Mouse (Mus musculus) stomach, embryonic 15.5 days (tissue): Measurements from ENCODE around the gene Gm10318. TPM values are rescaled to one million over a fixed set of nuclear protein-coding genes. Genes with fewer than 3 reads are reported as not detected.

Experiments
- ATAC-seq: fragments of 200-750 bp; cut with Nextera tagmentation; 2 replicates; pipeline ENCODE4 v1.8.0; 2017; ENCODE audit warnings: low read depth, moderate number of reproducible peaks, moderate TSS enrichment; ENCODE audit not compliant: insufficient read depth, low FRiP score
- H3K27ac ChIP-seq: fragments of 300-500 bp; sonication (generic); 2 replicates; pipeline ENCODE4 v1.5.1; 2015; ENCODE audit warnings: mild to moderate bottlenecking, inconsistent platforms
- H3K27me3 ChIP-seq: fragments of 300-500 bp; sonication (generic); replicated peaks from 2 replicates; pipeline ENCODE4 v1.6.1; 2015; ENCODE audit warnings: inconsistent platforms
- H3K36me3 ChIP-seq: fragments of 300-500 bp; sonication (generic); 2 replicates; pipeline ENCODE4 v1.6.1; 2015; ENCODE audit warnings: inconsistent platforms
- H3K4me1 ChIP-seq: fragments of 300-500 bp; sonication (generic); 2 replicates; pipeline ENCODE4 v1.6.1; 2015; ENCODE audit warnings: inconsistent platforms
- H3K4me2 ChIP-seq: fragments of 300-500 bp; sonication (generic); 2 replicates; pipeline ENCODE4 v1.6.1; 2015; ENCODE audit warnings: mild to moderate bottlenecking, inconsistent platforms
- H3K4me3 ChIP-seq: fragments of 300-500 bp; sonication (generic); replicated peaks from 2 replicates; pipeline ENCODE4 v1.5.1; 2015; ENCODE audit warnings: inconsistent platforms
- H3K9ac ChIP-seq: fragments of 300-500 bp; sonication (generic); 2 replicates; pipeline ENCODE4 v1.6.1; 2015; ENCODE audit warnings: inconsistent platforms
- H3K9me3 ChIP-seq: fragments of 300-500 bp; sonication (generic); 2 replicates; pipeline ENCODE4 v1.6.1; 2016; ENCODE audit warnings: inconsistent platforms
- WGBS: fragments of 180-500 bp; shearing (Covaris S2); methylation state at CpG from one replicate; pipeline ENCODE4 v1.1.7; 2015; 5-methylcytosine and 5-hydroxymethylcytosine counted together
- polyA plus RNA-seq: library from polyadenylated mRNA; unstranded; fragments of >200 nt; fragmentation: Nextera tagmentation; extraction: Ambion mirVana; gene quantifications from 2 replicates; pipeline ENCODE4 v1.2.1, GENCODE M21; 2015

Gm10318 gene
- polyA plus RNA-seq, 1 experiment from 2014 or later, result not detected

GRCm38 (mm10) chr10:77900903-77901818 lies 48.5 kb downstream of the Gm10318 start:
- H3K27me3 ChIP-seq, result no peaks in the 10 kb centered on the region
- WGBS, result 87% methylated on average over 27 of the region's 27 CpGs
- H3K4me1 ChIP-seq, result no peaks in the 10 kb centered on the region; the same call in 1 of the 2 replicates
- no peaks in the 10 kb centered on the region for H3K36me3 ChIP-seq
- H3K9ac ChIP-seq, result no peak overlapping the region
- no peaks in the 10 kb centered on the region for H3K9me3 ChIP-seq
- peak overlapping the region; percentile 81 for H3K4me2 ChIP-seq
- no peak overlapping the region for H3K27ac ChIP-seq
- peak overlapping the region; percentile 64 for H3K4me3 ChIP-seq
- no peak for ATAC-seq

- peak; percentile 21; the same call in 1 of the 2 replicates for ATAC-seq
- 4% methylated on average over 14 of the region's 14 CpGs for WGBS
These were observed 49.2 kb downstream of the Gm10318 start for GRCm38 (mm10) chr10:77901871-77902210.

DNA sequence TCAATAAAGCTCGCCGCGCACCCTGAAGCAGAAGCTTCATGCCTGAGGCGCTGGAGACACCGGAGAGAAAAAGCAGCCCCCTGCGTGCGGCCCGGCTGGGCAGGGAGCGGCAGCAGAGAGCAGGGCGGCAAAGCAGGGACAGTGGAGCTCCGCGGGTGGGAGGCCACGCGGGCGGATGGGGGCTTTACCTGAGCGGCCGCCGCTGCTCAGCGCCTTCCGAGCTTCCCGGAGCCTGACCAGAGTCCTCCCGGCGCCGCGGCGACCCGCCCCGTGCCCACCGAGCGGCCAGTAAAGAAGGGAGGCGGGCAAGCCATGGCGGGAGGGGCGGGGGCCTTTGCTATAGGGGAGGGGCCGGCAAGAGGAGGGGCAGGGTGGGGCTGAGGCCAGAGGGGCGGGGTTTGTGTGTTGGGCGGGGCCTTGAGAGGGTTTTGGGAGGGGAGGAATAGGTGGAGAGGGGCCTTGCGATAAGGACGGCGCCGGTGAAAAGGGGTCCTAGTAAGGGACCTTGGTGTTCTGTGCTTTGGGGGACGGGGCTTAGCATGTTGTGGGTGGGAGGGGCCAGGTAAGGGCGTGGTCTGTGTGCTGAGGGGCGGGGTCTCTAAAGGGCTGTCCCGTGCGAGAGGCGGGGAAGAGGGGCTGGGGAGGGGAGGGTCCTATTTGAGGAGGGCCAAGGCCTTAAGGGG lies 49.7 kb downstream of the Gm10318 start, which contains the start of gene Lrrc3:
TSS of gene Lrrc3 (minus strand) at position 326 of the 683 bp plus-strand sequence.
- no peaks in the 10 kb centered on the region; the same call in 1 of the 2 replicates for H3K4me1 ChIP-seq
- peak within 1 kb of the TSS; percentile 38; the same call in 1 of the 2 replicates for H3K9ac ChIP-seq
- H3K4me2 ChIP-seq, result peak within 1 kb of the TSS; percentile 81
- under 1% methylated on average over 43 of the region's 46 CpGs for WGBS
- H3K27me3 ChIP-seq, result no peaks in the 10 kb centered on the region
- ATAC-seq, result peak; percentile 66
- H3K4me3 ChIP-seq, result peak within 1 kb of the TSS; percentile 64
- H3K36me3 ChIP-seq, result no peaks in the 10 kb centered on the region
- H3K27ac ChIP-seq, result no peak within 1 kb of the TSS
- H3K9me3 ChIP-seq, result no peaks in the 10 kb centered on the region

More at GRCm38 (mm10) chr10:77901871-77902210, 49.2 kb downstream of the Gm10318 start:
- H3K4me3 ChIP-seq, result peak overlapping the region; percentile 64
- no peaks in the 10 kb centered on the region for H3K9me3 ChIP-seq
- H3K4me1 ChIP-seq, result no peaks in the 10 kb centered on the region; the same call in 1 of the 2 replicates
- H3K4me2 ChIP-seq, result peak overlapping the region; percentile 81
- H3K27ac ChIP-seq, result no peak overlapping the region
- no peaks in the 10 kb centered on the region for H3K27me3 ChIP-seq
- H3K9ac ChIP-seq, result 0 out of 2 replicates have a peak overlapping the region, but pooled peaks have one; percentile 38
- H3K36me3 ChIP-seq, result no peaks in the 10 kb centered on the region

DNA sequence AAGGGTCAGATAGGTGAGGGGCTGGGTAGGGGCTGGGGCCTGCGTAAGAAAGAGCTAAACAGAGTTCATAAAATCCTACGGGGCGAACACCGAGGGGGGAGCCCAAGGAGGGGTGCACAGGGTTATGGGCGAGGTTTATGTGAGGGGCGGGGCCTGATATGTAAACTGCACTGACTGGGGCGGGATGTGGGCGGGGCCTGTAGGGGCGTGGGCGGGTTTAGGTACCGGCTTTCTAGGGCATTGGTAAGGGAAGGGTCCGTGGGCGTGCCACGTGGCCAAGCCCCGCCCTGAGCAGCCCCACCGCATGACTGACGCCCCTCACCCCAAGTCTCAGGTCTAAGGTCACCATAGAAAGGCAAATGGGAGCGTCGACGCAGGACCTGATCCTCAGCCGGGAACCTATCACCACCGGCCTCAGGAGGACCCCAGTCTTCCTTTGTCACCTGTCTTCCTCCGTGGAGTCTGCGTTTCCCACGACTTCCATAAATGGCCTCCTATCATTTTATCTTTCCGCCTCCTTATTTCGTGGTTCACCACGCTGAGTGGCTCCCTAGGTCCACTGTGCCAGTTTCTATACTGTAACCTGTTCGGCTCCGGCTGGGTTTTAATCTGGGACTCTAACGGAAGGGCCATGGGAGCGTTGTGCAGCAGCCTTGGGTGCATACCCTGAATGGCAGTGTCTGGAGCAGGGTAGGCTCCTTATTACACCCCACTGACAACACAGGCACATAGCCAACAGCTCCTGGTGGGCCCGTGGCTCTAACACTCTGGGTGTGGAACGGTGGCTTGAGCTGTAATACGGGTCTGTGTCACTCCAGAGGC lies 50.4 kb downstream of the Gm10318 start:
- Histone ChIP-seq H3K4me3 (peak overlapping the region; percentile 64), H3K4me1 (no peaks in the 10 kb centered on the region; the same call in 1 of the 2 replicates), H3K9ac (no peak overlapping the region), H3K9me3 (no peaks in the 10 kb centered on the region), H3K36me3 (no peaks in the 10 kb centered on the region), H3K27me3 (no peaks in the 10 kb centered on the region), H3K4me2 (peak overlapping the region; percentile 81), H3K27ac (no peak overlapping the region)
- ATAC-seq, result peak; percentile 75
- 7% methylated on average over 35 of the region's 35 CpGs for WGBS

Other genes starting within 250 kb of the Gm10318 start
- gene Sumo3, start 246.8 kb upstream of the Gm10318 start, polyA plus RNA-seq, result 324 and 334 TPM in 2 replicates
- gene Gm49325, start 246.7 kb upstream of the Gm10318 start, polyA plus RNA-seq, result 4.8 TPM in 1 of 2 replicates, not detected in the other
- 70.7 and 73.3 TPM in 2 replicates for gene Ube2g2, start 230.6 kb upstream of the Gm10318 start, polyA plus RNA-seq
- gene Tspear, start 166.3 kb upstream of the Gm10318 start, polyA plus RNA-seq, result 0.85 and 1.0 TPM in 2 replicates
- not detected in 2 replicates for gene Gm19402, start 162.1 kb upstream of the Gm10318 start, polyA plus RNA-seq
- gene Gm9508, start 155.6 kb upstream of the Gm10318 start, polyA plus RNA-seq, result not detected in 2 replicates
- gene Gm10272, start 146.2 kb upstream of the Gm10318 start, polyA plus RNA-seq, result not detected in 2 replicates
- 0.35 TPM in 1 of 2 replicates, not detected in the other for gene Gm10024, start 141.4 kb upstream of the Gm10318 start, polyA plus RNA-seq
- gene Gm10142, start 137.1 kb upstream of the Gm10318 start, polyA plus RNA-seq, result not detected in 2 replicates
- gene Krtap12-1, start 132.3 kb upstream of the Gm10318 start, polyA plus RNA-seq, result not detected in 2 replicates
- not detected in 2 replicates for gene Gm10100, start 126.4 kb upstream of the Gm10318 start, polyA plus RNA-seq
- not detected in 2 replicates for gene Gm18596, start 110.2 kb upstream of the Gm10318 start, polyA plus RNA-seq
- gene Gm9736, start 101.5 kb upstream of the Gm10318 start, polyA plus RNA-seq, result not detected in 2 replicates
- not detected in 2 replicates for gene Gm3233, start 93.2 kb upstream of the Gm10318 start, polyA plus RNA-seq
- gene Gm3238, start 81.5 kb upstream of the Gm10318 start, polyA plus RNA-seq, result not detected in 2 replicates
- gene Gm7138, start 75.9 kb upstream of the Gm10318 start, polyA plus RNA-seq, result not detected in 2 replicates
- not detected in 2 replicates for gene Gm3250, start 70.3 kb upstream of the Gm10318 start, polyA plus RNA-seq
- not detected in 2 replicates for gene Gm7137, start 64.7 kb upstream of the Gm10318 start, polyA plus RNA-seq
- gene Gm9639, start 57.8 kb upstream of the Gm10318 start, polyA plus RNA-seq, result not detected in 2 replicates
- gene Gm19668, start 53.7 kb upstream of the Gm10318 start, polyA plus RNA-seq, result not detected in 2 replicates
- not detected in 2 replicates for gene Gm9507, start 41.0 kb upstream of the Gm10318 start, polyA plus RNA-seq
- not detected in 2 replicates for gene Gm2696, start 38.2 kb upstream of the Gm10318 start, polyA plus RNA-seq
- not detected in 2 replicates for gene Krtap10-4, start 25.8 kb upstream of the Gm10318 start, polyA plus RNA-seq
- not detected in 2 replicates for gene Krtap10-10, start 16.9 kb upstream of the Gm10318 start, polyA plus RNA-seq
- not detected in 2 replicates for gene Gm36176, start 6.1 kb upstream of the Gm10318 start, polyA plus RNA-seq
- gene Gm3285, start 9.1 kb downstream of the Gm10318 start, polyA plus RNA-seq, result not detected in 2 replicates
- gene Lrrc3, start 49.7 kb downstream of the Gm10318 start, polyA plus RNA-seq, result 5.0 and 6.4 TPM in 2 replicates
- 1.2 TPM in 2 replicates for gene Trpm2, start 117.7 kb downstream of the Gm10318 start, polyA plus RNA-seq
- 23.6 and 26.7 TPM in 2 replicates for gene 1810043G02Rik, start 125.7 kb downstream of the Gm10318 start, polyA plus RNA-seq
- gene Pfkl, start 157.2 kb downstream of the Gm10318 start, polyA plus RNA-seq, result 193 and 202 TPM in 2 replicates
- 0.35 and 0.86 TPM in 2 replicates for gene Dnmt3l, start 189.1 kb downstream of the Gm10318 start, polyA plus RNA-seq
- 0.68 and 0.75 TPM in 2 replicates for gene Aire, start 190.8 kb downstream of the Gm10318 start, polyA plus RNA-seq
- gene Icosl, start 216.4 kb downstream of the Gm10318 start, polyA plus RNA-seq, result 5.1 and 5.3 TPM in 2 replicates